Mouse (Mus musculus) spleen, adult 2 months (tissue): Measurements from ENCODE around the gene Magi1.

Experiments used
- CTCF ChIP-seq: fragments of 200-500 bp; IDR thresholded peaks from 2 replicates; pipeline ENCODE4 v1.5.1; 2011; ENCODE audit warnings: mild to moderate bottlenecking, inconsistent platforms; ENCODE audit not compliant: insufficient read depth, insufficient read length, insufficient replicate concordance; ENCODE audit errors: extremely low read depth
- POLR2A ChIP-seq: fragments of 200-500 bp; IDR thresholded peaks from 2 replicates; pipeline ENCODE4 v1.6.1; 2011; ENCODE audit warnings: low read depth, low read length, inconsistent platforms

DNA sequence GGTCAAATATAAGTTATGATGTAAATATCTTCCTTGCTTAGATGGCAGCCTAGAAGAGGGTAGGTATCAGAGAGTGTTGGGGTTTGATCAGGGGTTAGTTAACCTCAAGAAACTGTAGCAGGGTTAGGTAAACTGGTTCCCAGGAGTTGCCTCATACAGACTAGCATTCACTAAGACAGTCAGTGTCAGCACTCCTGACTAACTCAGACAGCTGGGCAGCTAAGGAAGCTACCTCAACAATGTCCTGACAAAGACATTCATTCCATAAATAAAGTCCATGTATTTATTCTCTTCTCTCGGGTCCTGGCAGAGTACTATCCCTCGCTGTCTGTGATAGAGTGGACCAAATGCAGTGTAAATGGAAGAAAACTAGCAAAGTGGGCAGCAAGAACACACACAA is 45.1 kb downstream of the Magi1 start:
- TF ChIP-seq POLR2A = no peak
- TF ChIP-seq CTCF = no peak
